Mouse (Mus musculus): ENCODE data around the gene Cdk5r1. TPM values are rescaled to one million over a fixed set of nuclear protein-coding genes. Genes with fewer than 3 reads are reported as not detected.
A peak's percentile ranks its signal among the peaks of the same experiment; 100 is the strongest.

The Cdk5r1 gene
- polyA plus RNA-seq, 3 experiments from 2014 or later, result 0.78 to 1.3 (median 1.3) TPM

DNA sequence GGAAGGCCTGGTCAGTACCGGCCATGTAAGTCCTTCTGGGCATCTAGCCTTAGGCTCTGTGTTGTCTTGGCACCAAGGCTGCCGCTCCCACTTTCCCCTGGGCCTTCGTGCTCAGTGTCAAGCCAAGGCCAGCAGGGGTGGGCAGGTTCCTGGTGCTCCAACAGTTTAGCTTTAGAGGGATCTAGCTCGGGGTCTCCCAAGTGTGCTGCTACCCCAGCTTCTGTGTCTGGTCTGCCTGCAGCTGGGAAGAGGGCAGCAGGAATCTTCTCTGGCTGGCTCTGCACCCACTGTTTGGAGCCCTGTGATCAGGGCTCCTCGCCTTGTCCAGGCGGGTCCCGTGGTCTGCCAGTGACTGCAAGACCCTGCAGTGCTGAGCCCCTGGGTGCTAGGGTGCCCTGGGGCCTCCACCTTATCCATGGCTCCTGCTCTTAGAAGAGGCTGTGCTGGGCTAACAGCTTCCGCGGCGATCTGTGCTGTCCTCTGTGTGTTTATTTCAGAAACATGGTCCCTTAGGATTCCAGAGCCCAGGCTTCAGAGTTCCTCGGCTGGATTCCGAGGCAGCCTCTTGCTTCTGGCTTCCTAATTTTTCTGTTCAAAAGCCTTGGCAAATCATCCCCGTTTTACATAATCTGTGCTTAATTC lies 4.7 kb downstream of the Cdk5r1 start:
- ATAC-seq, result no peak

DNA sequence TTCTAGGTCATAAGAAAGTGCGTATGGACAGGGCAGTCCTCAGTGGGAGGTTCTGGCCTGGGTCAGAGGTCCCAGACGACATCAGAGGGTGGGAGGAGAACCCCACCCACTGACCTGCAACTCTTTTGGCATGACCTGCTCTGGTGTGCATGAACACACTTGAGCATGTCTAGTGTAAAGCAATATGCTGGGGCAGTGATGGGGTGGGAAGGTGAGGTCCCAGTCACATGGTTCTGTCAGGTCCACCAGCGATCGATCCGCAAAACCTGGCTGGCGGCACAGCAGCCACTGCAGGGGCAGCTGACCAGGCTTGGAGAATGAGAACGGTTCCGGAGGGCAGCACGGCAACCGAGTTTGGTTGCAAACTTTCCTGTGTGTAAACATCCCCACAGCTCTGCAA lies 5.5 kb downstream of the Cdk5r1 start:
- ATAC-seq, result no peak

DNA sequence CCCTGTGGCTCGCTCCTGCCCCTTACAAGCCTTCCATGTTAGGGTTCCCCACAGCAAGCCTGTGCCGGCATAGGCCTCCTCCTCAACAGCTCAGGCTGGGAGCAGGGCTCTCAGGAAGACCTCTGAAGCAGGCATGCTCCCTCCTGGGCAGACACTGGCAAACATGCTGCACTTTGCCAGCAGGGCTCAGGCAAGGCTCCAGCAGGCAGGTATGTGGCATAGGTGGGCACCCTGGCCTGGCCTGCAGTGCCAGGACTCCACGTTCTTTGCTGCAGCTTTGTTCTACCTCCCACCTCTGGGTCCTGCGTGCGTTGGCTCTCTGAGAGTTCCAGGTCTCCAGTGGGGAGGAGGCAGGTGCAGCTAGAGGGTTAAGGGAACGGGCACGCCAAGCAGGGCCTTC lies 6.1 kb downstream of the Cdk5r1 start:
- no peak for ATAC-seq

DNA sequence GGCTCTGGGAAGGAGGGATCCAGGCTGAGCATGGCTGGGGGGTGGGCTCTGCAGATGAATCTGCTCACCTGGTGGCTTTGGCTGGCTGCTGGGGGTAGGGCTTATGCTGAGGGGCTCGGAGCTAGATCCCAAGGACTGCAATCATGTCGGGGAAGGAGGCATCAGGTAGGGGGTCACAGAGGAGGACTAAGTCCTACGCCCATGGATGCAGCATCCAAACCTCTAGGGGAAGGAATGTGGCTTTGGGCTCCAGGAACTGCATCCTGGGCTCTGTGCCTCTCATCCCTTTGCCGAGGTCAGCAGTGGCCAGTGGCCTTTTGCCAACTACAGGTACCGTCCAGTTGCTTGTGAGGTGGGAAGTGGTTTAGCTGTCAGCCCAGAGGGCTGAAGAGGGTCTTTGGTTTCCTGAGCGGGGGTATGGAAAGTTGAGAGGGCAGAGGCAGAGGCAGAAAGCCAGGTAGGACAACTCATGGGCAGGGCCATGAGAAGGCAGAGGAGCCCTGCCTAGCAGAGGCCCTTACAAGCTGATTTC lies 6.8 kb downstream of the Cdk5r1 start:
- ATAC-seq, result no peak

DNA sequence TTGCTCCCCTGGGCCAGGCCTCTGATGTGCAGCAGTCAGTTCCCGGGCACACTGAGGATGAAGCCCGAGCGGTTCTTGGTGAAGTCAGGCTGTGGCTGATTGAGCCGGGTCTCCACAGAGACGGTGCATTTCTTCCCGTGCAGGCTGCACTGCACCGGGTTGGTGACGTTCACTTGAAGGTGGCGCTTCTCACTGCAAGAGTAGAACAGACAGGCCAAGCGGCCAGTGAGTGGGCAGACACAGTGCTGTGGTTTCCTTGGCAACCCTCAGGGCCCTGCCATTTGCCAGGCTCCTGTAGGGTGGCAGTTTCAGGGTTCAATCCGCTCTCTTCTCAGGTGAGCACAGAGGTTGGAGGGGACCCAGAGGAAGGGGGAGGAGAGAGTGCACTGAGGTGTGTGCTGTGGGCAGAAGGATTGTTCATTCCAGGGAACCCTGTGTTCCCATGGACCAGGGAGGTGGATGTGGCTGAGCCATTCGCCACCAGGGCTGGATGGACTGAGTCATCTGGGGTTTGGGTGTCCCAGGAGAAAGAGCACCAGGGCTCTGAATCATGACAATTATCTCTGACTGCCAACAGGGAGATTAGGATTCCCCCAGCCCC lies 7.5 kb downstream of the Cdk5r1 start:
- no peak for ATAC-seq

DNA sequence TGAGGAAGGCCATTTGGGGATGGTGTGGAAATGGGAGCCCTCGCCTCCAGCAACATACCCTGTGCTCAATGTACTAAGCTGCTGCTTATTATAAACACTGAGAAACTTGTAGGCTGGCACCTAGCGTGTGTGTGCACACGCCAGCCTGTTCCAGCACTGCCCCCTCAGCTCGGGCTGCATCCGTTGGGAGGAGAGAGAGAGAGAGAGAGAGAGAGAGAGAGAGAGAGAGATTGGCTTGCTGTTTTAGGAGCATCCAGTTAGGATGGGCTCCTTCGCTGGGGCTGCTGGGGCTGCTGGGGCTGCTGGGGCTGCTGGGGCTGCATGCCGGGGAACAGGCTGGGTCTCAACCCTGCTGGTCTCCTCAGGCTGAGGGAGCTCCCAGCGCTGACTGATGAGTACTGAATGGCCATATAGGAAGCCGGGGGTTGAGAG lies 8.3 kb downstream of the Cdk5r1 start:
- no peak for ATAC-seq

DNA sequence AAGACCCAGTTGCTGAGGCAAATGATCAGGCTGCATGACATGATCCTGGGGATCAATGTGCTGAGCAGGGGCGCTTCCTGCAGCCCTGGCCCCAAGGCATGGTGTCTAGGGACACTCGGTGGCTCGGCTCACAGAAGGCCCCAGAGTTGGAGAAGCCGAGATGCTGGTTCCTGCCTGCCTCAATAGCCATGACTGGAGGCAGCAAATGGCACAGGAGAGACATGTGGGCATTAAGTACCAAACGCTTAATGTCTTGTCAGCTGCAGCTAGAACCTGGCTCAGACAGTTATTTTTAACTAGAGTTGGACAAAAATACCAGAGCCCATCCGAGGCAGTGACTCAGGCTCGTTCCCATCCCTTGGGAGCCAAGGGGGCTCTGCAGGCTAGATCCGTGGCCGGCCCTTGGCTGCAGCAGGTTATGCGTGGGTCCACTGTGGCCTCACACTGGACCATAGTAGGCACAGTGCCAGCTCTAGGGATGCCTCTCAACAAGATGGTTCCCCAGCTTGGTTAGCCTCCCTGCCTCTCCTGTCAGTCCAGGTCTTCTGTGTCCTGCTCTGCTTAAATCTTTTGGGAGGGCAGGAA lies 8.9 kb downstream of the Cdk5r1 start:
- ATAC-seq, result no peak

DNA sequence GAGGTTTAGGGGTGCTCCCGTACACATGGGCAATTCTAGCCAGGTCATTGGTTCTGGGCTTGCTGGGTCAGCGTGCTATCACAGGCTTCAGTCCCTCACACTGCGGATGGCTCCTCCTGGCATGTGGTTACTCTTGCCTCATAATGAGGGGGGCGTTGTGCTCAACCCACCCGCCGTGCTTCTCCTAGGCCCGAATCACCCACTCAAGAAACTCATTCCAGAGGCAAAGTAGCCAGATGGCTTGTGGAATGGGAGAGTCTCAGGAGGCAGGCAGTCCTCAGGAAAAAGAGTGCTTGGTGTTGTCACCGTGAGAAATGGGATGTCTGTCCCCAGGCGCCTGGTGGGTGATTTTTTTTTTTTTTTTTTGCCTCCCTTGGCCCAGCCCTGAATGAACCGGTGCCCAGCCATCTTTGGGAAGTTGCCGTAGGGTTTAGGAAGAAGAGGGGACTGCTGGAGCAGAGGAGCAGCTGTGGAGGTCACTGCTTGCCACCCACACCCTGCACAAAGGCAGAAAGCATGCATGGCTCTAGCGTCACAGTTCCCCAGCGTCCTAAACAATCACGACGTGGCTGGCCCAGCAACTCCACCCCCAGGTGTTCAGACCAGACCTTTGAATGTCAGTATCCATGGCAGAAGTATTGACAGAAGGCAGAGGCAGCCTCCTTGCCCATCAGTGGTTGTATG lies 11.2 kb downstream of the Cdk5r1 start:
- ATAC-seq, result no peak

DNA sequence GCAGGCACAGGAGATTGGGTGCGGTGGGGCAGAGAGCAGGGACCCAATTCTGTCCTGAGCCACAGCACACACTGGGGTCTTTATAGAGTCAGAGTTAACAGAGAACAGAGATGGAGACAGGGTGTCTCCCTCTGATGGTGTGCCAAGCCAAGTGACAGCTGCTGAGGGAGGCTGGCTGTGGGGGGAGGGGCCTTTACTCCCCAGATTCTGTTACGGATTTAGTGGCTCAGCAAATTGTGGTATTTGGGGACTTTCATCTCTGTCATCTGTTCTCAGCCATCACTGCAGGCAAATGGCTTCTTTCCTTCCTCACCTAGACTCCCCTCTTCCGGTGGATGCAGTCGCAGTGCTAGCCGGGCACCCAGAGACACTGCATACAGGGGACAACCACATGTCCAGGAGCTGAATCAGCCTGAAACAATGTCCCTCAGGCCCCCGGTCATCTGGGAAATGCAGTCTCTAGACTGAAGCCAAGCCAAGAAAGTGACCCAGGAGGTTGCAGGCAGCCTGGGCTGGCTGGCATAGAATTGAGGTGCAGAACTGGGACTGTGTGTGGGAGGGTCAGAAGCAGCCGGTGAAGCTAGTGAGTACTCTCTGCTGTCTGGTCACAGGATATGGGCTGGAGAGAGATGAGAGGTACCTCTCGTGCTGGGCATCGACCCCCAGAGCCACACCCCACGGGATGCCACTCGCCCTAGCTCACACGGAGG lies 12.5 kb downstream of the Cdk5r1 start:
- ATAC-seq, result peak; percentile 57

DNA sequence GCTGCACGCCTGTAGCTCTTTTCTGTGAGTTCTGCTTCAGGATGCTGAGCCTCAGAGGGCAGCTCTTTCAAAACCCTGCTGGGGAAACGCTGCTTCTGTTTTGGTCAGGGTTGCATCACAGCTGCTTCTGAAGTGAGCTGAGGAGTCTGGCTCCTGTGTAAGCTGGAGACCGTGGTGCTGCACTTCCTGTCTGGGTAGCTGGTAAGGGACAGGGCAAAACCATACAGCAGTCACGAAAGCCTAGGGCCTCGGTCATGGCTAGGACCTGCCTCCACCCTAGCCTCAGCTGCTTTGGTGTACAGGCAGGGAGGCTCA lies 13.0 kb downstream of the Cdk5r1 start:
- ATAC-seq, result peak; percentile 62

DNA sequence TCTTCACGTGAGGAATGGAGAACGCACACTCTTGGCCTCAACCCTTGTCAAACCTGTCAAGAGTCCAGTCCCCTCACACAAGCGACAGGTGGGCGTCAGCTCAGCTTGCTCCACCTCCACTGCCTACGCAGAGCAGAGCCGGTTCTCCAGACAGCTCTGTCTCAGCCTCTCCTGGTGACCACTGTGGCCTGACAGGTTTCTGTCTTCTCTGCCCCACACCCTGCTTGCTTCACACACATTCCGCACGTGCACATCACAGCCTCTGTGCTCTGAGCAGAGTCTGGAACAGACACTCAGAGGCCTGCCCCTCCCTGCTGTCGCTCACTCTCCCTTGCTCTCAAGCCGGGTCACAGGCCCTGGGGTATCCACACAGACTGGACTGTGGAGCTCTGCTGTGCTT lies 14.0 kb downstream of the Cdk5r1 start:
- no peak for ATAC-seq

DNA sequence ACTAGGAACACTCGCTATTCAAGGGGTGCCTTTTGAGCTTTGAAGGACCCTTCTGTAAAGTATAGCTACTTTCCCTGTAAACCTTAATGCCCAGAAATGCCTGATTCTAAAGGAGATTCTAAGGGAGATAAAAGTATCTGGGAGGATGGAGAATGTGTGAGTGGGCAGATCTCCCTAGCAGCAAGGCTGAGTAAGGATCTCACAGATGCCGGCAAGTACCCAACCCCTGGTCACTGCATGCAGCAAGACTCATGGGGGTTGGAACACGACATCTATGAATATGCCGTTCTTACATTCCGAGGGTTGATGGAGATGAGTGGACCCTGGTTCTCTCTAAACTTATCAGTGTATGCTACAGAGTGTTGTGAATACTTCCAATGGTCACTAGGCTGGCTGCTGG lies 16.4 kb downstream of the Cdk5r1 start:
- ATAC-seq, result no peak

DNA sequence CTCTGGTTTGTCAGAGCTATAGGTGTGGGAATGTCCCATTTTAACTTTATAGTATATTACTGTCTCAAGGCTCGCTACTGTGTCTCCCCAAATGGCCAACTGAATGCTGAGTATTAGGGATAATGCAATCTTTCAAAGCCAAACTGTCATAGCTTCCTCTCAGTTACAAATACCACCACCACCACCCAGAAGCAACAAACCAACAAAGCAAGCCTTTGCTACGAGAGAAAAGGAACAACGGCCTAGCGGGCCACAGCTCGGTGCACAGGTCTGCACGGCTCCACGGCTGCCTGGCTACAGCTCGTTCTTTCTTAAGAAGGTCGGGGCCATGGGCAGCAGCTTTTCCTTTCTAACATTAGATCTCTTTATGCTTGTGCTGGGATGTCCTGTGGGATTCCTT lies 18.0 kb downstream of the Cdk5r1 start:
- no peak for ATAC-seq

DNA sequence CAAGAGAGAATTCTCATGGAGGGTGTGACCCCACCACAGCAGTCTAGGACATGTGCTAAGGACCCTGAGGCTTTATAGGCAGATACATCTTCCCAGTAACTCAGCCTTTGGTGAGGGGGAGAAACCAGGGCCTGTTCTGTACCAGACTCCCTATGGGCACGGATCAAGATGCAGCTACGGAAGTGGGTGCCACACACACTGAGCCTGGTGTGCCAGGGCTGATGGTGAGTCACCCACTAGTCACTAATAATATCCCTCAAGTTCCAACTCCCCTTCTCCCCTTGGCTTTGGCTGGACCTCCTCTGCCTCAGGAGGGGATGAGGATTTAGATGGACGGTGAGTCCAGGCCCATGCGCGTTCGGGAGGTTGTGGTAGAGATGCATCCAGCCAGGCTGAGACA lies 19.1 kb downstream of the Cdk5r1 start:
- ATAC-seq, result no peak

DNA sequence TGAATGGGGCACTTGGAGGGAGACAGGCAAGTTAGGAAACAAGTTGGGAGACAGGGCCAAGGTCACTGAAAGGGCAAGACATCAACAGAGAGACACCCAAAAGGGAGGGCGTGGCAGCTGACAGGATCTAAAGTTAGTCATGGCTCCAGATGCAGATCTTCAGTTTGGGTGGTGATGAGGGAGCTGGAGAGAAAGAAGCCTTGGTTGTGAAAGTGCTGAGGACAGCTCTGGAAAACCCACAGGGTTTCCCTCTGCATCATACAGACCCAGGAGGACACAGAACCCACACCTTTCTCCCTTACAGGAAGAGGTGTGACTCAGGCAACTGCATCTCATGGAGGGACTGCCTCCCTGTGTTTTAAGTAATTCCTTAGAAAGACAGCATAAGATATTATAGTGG lies 19.8 kb downstream of the Cdk5r1 start:
- no peak for ATAC-seq

DNA sequence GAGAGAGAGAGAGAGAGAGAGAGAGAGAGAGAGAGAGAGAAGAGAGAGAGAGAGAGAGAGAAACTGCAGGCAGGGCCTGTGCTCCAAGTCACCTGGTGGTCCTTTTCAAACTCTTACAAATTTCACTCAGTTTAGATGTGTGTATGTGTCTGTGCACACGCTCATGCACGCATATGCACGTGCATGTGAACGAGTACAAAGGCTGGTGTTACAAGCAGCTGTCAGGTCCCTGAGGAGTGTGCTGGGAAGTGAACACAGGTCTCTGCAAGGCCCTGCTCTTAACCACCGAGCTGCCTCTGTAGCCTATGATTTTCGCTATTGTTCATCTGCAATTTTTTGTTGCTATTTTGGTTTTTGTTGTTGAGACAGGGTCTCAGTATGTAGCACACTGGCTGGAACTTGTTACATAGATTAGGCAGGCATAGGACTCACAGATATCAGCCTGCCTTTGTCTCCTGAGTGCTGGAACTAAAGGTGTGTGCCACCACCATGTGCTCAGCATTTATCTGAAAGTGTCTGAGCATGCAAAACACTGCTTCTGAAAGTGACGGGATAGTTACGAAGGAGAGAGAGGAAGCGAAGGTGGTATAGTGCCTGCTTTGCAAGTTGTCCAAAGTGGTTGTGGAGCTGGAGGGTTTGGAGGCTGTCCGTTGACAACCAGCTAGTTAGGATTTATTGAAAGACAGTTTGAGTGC lies 20.5 kb downstream of the Cdk5r1 start:
- ATAC-seq, result no peak

DNA sequence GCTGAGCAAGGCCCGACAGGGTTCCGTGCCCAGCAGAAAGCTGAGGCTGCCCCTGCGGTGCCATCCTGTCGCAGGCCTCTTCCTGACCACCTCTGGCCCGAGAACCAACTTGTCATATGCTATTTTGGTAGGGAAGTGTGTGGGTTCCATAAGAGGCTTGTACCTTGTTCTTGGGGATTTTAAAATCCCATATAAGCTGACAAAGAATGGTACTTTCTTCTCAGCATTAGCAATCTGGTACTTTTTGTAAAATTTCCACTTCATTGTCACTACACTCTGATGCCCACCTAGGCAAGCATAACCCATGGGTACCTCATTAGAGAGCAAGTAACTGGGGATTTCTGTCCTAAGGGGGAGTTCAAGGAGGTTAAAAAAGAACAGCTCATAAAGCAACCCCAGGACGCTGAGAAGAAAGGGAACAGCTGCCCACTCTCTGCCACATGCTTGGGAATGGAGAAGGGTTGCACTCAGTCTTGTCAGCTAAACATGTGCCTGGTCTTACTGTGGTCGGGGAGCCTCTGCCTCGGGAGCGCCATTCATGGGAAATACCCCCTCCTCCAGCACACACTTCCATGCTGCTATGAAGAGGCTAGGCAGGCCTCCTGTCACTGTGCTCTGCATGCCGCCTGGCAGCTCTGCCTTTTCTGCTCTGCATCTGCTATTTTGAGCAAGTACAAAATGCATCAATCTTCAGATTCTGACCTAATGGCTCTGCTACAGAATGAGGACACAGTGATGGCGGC lies 21.7 kb downstream of the Cdk5r1 start:
- ATAC-seq, result no peak

DNA sequence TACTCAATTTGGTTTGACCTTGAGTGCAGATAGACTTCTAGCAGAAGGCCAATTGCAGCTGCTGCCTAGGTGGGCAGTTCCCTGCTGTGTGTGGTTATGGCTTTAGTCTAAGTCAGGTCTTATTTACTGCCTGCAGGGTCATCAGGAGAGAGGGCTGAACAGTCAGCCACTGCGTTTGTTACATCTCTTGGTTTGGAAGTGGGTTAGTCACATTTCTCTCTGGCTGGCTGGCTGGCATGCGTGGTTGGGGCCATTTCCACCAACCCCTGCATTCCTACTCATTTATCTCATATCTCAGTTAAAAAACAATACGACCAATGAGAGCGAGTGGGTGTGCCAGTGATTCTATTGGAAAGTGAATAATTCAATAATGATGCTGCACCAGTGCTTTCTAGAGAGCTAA lies 22.7 kb downstream of the Cdk5r1 start:
- ATAC-seq, result no peak

DNA sequence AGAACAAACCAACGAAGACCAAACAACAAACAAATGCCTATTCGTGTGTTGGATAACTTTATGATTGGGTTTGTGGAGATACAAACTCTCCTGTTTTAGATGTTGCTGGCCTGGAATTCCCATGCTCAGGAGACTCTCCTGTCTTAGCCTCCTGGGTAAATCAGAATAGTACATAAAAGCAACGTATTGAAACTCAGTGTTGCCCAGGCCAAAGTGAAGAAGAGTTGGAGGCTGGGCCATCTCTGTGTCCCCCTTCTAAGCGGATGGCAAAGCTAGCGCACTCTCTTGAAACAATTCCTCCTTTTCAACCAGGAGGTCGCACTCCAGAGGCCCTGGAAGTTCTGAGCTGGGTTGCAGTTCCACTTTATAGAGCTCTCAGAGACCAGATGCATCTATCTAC lies 26.5 kb downstream of the Cdk5r1 start:
- ATAC-seq, result no peak

DNA sequence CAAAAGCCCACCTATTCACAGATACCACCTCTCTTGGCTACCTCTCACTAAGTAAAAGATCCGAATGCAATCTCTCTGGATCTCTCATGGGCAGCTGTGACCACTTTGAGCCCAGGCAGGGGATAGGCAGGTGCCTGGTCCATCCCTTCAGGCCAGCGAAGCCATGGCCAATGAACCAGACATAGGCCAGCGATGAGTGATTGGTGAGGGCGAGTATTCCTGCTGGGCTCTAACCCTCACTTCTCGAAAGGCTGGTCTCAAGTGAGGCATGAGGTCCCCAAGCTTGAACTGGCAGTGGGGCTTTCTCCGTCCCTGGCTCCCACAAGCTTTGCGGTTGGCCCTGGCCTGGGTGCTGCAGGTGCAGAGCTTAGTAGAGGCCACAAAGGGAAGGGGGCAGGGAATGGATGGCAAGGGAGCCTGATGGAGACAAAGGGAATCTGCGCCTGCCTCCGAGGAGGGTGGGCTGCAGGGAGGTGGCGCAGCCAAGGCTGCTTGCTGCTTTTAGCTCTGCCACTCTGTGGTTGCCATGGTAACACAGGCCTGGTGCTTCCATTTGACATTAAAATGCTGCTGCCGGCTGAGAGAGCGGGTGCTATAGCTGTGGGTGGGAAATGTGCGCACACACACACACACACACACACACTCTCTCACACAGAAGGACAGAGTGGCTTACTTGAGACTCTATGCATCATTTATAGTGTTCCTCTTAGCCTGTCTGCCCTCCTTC lies 27.1 kb downstream of the Cdk5r1 start:
- ATAC-seq, result peak; percentile 12

All from inflammation-experienced regulatory T-cells, adult 6 months (primary cell).